Comparison of ENCODE assay signal across 9 mouse cellular contexts in genomic region chr2:35613946-35614353, GRCm38 (mm10). TPM values are rescaled to one million over a fixed set of nuclear protein-coding genes. Genes with fewer than 3 reads are reported as not detected.
DNase-seq lines count a peak whose midpoint lies in the region; ATAC-seq lines count a peak whose summit lies in the region.
"Had no signal": no experiment of that assay in that cellular context is flagged by ENCODE, and none has a peak within 500 bp of the region (broad histone marks: within the 10 kb centered on the region; RNA-seq: fewer than 3 reads in every experiment).

No protein-coding gene starts in this region.

- H3K9me3 ChIP-seq in heart, embryonic 14.5 days (ENCODE audit: control insufficient read depth, low read length) = no peaks in the 10 kb centered on the region
- H3K9me3 ChIP-seq in limb, embryonic 12.5 days = no peaks in the 10 kb centered on the region

- no peak for ATAC-seq in heart, embryonic 14.5 days (ENCODE audit: insufficient number of reproducible peaks, insufficient read depth, low FRiP score, low read depth)
- no peak for ATAC-seq in limb, embryonic 12.5 days (ENCODE audit: insufficient number of reproducible peaks, insufficient read depth, low FRiP score, low TSS enrichment, low read depth)
- ATAC-seq in megakaryocyte-erythroid progenitor cell, adult 5-6 weeks (replicated peaks; ENCODE audit: low FRiP score, low TSS enrichment, poor library complexity, severe bottlenecking) = no peak
- ATAC-seq: Patski had no signal

- no peak overlapping the region for H3K4me2 ChIP-seq in heart, embryonic 14.5 days (ENCODE audit: low read length)
- H3K4me2 ChIP-seq in limb, embryonic 12.5 days = no peak overlapping the region

- WGBS in heart, embryonic 14.5 days = 48% methylated on average over 3 of the region's 3 CpGs
- WGBS in limb, embryonic 12.5 days = 48% methylated on average over 3 of the region's 3 CpGs

- DNase-seq in gastrocnemius, postnatal 25 days = peak; percentile 46
- DNase-seq in gastrocnemius, postnatal 36 days = no peak
- DNase-seq in R1 (ENCODE audit: low read depth, low spot score) (peak; percentile 88), MN1 (ENCODE audit: low spot score) (no peak)
- DNase-seq in cerebellum, postnatal 10 days = no peak

- peaks cover 83 to 84% of the 10 kb centered on the region in 2 experiments for H3K4me1 ChIP-seq in heart, embryonic 14.5 days (ENCODE audit: control insufficient read depth in 2 of 2, insufficient read depth in 2 of 2, low read length in 2 of 2)
- peaks cover 84% of the 10 kb centered on the region for H3K4me1 ChIP-seq in limb, embryonic 12.5 days (replicated peaks)

- H3K36me3 ChIP-seq in heart, embryonic 14.5 days (ENCODE audit: control insufficient read depth, insufficient read depth, low read length) = no peaks in the 10 kb centered on the region
- H3K36me3 ChIP-seq in limb, embryonic 12.5 days = no peaks in the 10 kb centered on the region

- H3K27ac ChIP-seq in heart, embryonic 14.5 days (replicated peaks in 1 of 2; ENCODE audit: control insufficient read depth in 1 of 2, insufficient read depth in 1 of 2, low read depth in 2 of 2, low read length in 2 of 2) = peak overlapping the region; percentile 55 to 68
- H3K27ac ChIP-seq in limb, embryonic 12.5 days = peak overlapping the region; percentile 76

- no peak overlapping the region for H3K4me3 ChIP-seq in heart, embryonic 14.5 days (ENCODE audit: control insufficient read depth in 1 of 2, insufficient read depth in 1 of 2, low read depth in 1 of 2, low read length in 2 of 2)
- no peak overlapping the region for H3K4me3 ChIP-seq in limb, embryonic 12.5 days (replicated peaks)

- H3K27me3 ChIP-seq in heart, embryonic 14.5 days (ENCODE audit: control insufficient read depth, insufficient read depth, low read length) = no peaks in the 10 kb centered on the region
- no peaks in the 10 kb centered on the region for H3K27me3 ChIP-seq in limb, embryonic 12.5 days
- H3K27me3 ChIP-seq: Patski had no signal

- intact Hi-C loops in gastrocnemius, postnatal 36 days (cut with DNase I) = no loop called here

- H3K9ac ChIP-seq in heart, embryonic 14.5 days (ENCODE audit: low read length) = 0 out of 2 replicates have a peak overlapping the region, but pooled peaks have one; percentile 39
- no peak overlapping the region for H3K9ac ChIP-seq in limb, embryonic 12.5 days (replicated peaks)

RNA-seq across cellular contexts. Expression of gene Dab2ip, which starts 55.9 kb away (rescaled TPM):
- 10 to 100 TPM; 40.1 to 40.7 TPM for total RNA-seq in gastrocnemius, postnatal 25 days (2021)
- total RNA-seq in gastrocnemius, postnatal 36 days (2021) = 10 to 100 TPM; 37.6 to 46.5 TPM
- polyA plus RNA-seq in heart, embryonic 14.5 days (2014; fragmentation: Nextera tagmentation; extraction: Ambion mirVana) = 46.6 and 49.8 TPM in 2 replicates
- polyA plus RNA-seq in limb, embryonic 12.5 days (2016; fragmentation: Nextera tagmentation; extraction: Ambion mirVana) = 65.7 and 72.3 TPM in 2 replicates
- 3.2 and 5.9 TPM in 2 replicates for total RNA-seq in megakaryocyte-erythroid progenitor cell, adult 5-6 weeks (2014; fragmentation: Nextera tagmentation)
- total RNA-seq in megakaryocyte-erythroid progenitor cell, adult 5-6 weeks (2017) = 3.2 TPM in 2 replicates

Comparison
In these comparisons a context has a peak if more than half of its experiments do, and no peak if none do; other contexts are left out.
1. DNase-seq: peak in gastrocnemius, postnatal 25 days (single experiment) and R1 (single experiment); none in gastrocnemius, postnatal 36 days (0 of 2), MN1 (single experiment) and cerebellum, postnatal 10 days (0 of 2).
2. RNA of gene Dab2ip, which starts 55.9 kb away (total RNA-seq): 37.6 to 46.5 TPM in gastrocnemius, postnatal 36 days and 40.1 to 40.7 TPM in gastrocnemius, postnatal 25 days; 3.2 to 5.9 TPM in megakaryocyte-erythroid progenitor cell, adult 5-6 weeks; every median in the first group is over 4 times any median in the second.